Mouse (Mus musculus): ENCODE measurements around the gene Slc5a2.

The Slc5a2 gene

DNA sequence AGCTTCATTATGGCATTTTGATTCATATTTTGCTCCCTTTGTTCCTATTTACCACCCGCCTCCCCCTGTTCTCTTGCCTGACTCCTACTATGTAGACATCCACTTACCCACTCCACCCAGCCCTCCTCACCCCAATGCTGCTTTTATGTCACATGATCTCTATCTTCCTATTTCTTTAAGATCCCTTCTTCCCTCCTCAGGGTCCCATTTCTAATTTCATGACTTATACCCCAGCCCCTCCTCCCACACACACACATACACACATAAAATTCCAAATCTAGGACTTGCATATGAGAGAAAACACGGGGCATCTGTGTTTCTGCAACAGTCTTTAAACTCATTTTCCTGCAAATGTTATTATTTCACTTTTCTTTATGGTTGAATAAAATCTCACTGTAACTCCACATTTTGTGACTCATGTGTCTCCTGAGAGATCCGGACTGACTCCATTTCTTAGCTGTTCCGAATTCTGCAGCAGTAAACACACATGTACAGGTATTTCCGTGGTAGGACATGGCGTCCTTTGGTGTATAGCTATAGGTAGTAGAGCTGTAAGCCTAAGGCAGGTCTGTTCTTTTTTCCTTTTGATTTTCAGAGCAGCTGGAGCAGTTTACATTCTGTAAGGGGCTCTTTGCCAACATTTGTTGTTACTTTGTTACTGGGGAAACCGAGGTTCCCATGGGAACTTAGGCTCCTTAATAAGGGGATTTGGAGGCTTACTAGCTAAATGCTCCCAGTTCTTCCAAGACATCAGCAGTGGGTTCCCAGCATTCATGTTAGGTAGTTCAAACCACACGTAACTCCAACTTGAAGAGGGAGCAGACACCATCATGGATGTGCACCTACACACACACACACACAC lies 33.3 kb downstream of the Slc5a2 start:
- no peak for DNase-seq (ENCODE audit: low spot score)

DNA sequence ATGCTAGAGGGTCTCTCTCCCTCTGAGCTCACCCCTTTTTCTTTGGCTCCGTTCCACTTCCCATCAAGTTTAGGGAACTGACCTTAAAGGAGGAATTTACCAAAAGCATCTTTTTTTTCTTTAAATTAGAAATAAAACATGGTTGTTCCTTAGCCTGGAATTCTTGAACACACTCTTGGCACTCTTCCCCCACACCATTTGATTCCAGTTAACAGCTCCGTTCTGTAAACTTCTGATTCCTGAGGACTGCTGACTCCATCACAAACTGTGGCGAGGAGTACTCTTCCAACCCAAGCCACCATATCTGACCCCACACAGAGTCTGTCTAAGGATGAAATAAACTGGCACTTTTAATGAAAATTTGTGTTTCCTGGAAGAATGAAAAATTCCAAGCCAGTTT lies 35.5 kb downstream of the Slc5a2 start:
- DNase-seq (ENCODE audit: low spot score) = no peak

DNA sequence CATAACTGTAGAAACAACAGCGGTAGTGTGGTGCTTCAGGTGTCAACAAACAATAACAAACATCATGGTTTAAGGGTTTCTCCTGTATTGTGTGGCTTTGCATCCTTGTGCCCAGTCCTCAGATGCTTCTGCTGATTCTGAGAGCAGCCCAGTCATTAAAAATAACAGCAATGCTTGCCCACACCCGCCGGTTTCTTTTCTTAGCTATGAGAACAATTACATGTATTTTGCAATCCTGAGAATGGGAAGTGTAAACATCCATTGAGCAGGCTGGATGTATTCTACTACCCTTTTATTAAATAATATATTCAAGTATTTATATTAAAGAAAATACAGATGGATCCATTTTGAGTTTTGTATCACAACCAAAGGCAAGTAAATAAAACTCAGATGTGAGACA lies 36.7 kb downstream of the Slc5a2 start:
- no peak for DNase-seq (ENCODE audit: low spot score)

DNA sequence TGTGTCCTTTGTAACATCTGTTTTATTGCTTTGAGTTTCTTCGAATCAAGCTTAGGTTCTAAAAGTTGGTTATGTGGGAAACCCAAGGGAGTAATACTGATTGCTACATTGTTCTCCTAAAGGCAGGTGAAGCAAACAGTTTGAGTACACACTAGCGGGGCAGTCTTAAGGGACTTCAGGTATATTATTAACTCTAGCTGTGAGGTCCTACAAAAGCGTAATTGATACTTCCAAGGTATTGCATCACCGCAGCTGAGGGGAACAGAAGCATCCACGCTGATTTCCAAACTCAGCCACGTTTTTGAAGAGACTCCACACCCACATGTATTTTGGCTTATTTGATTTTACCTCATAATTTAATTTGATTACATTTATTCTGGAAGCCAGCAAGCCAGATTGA lies 38.7 kb downstream of the Slc5a2 start:
- no peak for DNase-seq (ENCODE audit: low spot score)

DNA sequence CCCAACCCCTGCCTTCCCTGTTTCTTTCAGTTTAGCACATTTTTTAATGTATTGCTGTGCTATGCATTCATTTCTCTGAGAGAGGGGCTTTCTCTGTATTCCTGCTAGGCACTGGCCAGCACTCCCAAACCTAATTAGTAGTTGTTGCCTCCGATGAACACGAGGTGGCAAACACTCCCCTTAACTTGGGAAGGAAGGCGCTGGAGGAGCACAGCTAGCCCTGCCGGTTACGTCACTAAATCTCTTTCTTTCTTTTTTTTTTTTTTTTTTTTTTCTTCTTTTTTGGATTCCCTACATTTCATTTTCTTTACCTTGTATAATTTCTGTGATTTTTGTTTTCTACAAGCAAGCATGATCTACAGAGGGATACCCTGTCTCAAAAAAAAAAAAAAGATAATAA lies 39.5 kb downstream of the Slc5a2 start:
- no peak for DNase-seq (ENCODE audit: low spot score)

DNA sequence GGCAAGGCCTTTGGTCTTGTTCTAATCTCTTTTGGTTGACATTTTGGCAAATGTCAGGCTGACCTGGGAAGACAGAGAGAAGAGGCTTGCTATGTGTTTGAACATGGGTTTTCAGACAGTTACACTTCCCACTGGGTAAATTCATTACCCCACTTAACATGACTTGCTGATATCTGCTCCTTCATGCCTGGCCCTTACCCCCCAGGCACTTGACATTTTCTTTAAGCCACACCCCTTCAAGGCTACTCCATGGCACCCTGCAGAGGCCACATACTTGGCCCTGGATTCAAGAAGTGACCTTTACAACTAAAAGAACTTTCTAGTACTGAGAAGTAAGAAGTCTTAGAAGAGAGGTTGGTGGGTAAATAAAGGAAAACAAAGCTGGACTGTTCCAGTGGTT lies 42.4 kb downstream of the Slc5a2 start:
- no peak for DNase-seq (ENCODE audit: low spot score)

DNA sequence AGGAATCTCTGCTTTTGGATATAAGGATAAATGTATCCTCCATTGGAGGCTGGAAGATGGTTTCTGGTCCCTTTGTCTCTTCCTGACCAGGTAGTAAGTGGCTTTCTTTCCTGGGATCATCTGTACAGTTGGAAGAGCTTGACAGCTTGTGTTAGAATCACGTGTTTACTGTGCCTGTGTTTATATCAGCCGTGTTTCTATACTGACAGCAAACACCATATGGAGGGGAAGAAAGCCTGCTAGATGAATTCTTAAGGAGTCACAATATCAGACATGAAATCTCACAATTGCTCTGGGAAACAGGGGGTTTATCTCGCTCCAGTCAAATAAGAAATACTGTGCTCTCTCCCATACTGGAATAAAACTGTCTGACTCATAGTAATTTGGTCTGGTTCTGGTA lies 43.8 kb downstream of the Slc5a2 start:
- DNase-seq (ENCODE audit: low spot score) = no peak

DNA sequence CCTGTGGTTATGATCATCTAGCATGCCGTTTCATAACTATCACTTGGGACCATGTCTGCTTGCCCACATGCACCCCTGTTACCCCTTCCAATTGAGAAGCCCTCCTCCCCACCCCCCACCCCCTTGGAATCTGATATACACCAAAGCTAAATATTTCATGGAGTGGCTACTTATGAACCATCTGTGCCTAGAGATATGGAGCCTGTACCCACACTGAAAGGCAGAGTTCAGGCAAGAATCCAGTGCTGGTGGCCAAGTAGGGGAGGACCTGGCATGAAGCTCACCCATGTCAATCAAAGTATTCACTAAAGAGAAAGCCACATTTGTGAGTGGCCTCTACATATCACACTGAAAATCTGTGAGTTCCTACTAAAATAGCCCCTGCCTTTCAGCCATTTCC lies 44.3 kb downstream of the Slc5a2 start:
- no peak for DNase-seq (ENCODE audit: low spot score)

DNA sequence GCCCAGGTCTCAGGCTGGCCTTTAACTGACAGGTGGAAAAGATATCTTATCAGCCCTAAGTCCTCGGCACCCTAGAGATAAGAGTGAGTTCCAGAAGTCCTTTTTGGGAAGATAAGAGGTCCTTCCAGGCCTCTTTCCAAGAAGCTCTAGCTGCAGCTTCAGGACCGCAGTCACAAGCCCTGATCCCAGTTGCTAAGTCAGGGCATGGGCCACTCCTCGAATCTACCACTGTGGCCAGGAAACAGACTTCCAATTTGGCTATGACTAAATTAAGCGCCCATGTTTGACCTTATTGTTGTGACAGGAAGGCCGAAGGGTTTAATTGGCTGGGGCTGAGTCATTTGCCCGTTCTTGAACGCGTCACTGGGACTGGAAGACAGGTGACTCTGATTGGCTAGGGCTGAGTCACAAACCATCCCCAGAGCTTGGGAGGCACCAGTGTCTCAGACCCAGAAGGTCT lies 44.8 kb downstream of the Slc5a2 start:
- DNase-seq (ENCODE audit: low spot score) = no peak

DNA sequence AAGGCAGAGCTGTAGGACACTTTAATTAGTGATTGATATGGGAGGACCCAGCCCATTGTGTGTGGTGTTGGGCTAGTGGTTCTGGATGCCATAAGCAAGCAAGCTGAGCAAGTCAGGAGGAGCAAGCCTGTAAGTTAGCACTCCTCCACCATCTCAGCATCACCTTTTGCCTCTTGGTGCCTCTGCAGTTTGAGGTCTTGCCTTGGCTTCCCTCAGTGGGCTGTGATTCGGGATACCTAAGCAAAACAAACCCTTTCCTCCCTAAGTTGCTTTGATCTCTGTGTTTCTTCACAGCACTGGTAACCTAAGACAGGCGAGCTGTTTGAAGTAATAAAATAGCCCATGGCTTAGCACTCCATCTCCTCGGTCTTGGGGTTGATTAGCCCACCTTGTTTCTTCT lies 45.8 kb downstream of the Slc5a2 start:
- DNase-seq (ENCODE audit: low spot score) = no peak

DNA sequence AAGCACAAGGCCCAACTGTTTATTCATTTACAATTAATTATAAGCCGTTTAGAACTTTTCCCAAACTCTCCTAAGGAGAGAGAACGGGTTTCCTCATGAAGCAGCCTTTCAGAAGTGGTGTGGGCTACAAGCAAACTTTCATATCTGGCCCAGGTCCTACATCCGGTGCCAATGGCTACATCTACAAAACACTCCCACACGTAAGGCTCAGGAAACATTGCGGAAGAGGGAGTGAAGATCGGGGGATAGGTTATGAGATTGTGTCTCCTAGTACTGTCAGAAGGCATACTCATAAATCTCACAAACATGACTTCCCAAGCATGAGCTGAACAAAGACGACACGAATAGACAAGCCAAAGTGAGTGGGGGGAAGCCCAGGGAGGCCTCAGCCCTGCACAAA lies 46.4 kb downstream of the Slc5a2 start:
- DNase-seq (ENCODE audit: low spot score) = no peak

DNA sequence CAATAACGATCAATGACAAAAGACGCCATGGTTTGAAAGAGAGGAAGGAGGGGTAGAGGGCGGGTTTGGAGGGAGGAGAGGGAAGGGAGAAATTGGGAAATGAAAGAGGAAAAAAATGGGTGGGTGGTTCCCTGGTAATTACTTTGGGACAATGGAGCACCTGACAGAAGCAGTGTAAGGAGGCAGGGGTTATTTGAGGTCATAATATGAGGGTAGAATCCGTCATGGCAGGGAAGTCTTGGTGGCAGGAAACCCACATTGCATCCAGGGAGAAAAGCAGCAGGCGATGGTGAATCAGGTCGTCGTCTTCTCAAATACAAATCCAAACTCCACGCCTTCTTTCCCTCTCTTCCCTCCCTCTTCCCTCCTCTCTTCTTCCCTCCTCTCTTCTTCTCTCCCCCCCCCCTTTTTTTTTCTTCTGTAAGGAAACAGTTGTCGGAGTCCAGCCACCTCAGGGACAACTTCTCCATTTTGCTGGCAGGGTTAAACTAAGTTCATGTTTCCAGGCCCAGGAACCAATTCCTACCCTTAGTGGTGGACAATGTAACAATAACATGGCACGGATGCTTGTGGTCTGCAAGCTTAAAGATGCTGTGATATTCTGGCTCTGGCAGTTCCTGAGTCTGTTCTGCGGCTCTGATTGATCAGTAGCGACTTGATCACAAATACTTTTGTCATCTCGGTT lies 47.1 kb downstream of the Slc5a2 start:
- no peak for DNase-seq (ENCODE audit: low spot score)

DNA sequence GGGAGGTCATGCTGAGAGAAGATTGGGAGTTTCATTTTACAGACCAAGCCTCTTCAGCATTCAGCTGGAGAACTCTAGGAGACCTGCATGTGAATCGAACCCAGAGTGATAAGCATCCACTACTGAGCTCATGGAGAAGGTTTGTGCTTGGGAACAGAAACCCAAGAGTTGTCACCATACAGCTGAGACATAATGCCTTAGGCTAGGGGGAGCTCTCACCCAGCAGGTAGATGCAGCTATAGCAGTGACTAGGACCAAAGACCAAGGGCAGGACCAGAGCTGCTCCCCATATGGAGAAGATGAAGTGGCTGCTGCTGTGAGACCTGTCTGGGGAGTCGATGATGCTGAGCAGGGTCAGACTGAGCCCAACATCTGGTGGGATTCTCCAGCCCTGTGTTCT lies 48.1 kb downstream of the Slc5a2 start:
- DNase-seq (ENCODE audit: low spot score) = no peak

DNA sequence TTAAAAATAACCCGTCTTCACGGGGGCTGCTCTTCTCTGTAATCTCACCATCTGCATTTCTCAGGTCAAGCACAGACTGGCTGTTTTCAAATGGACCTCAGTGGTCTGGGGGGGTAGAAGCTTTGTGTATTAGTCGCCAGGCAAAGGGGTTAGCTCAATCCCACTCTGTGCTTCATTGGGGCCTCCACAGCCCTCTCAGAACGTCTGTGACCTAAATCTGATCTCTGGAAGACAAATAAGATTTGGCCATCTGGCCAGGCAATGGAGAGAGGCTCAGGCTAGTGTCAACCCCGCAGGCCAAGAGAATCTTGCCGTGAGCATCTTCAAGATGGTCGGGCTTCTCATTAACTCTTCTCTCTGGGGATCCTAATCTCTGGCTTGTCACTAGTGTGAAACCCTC lies 49.0 kb downstream of the Slc5a2 start:
- no peak for DNase-seq (ENCODE audit: low spot score)

DNA sequence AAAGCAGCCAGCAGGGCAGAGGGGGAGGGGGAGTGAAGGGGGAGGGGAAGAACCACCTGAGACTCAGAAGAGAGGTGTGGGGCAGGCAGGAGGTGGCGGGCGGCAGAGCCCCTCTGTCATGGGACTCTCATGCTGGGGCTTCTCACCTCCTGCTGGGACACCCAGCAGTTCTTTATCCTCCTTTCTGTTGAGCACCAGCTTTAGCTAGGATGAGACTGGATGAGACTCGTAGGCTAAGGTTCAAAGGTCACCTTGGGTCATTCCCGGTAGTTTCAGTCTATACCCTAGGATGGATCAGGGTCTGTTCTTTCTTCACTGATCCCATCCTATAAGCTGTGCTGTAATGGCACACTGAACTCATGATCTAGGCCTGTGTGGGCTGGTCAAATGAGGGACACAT lies 51.6 kb downstream of the Slc5a2 start:
- no peak for DNase-seq (ENCODE audit: low spot score)

DNA sequence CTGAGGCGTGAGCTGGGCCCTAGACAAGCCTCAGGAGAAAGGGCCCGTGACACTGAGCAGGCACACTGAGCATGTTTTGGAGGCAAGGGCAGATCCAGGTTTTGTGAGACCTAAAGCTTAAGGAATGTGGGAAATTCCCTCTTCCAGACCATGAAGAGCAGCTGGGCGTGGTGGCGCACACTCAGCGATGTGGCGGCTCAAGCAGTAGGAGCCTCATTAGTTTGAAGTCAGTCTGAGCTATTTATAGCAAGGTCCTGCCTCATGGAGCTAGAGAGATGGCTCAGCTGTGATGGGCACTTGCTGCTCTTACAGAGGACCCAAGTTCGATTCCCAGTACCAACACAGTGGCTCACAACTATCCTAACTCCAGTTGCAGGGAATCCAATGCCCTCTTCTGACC lies 53.7 kb downstream of the Slc5a2 start:
- DNase-seq (ENCODE audit: low spot score) = no peak

DNA sequence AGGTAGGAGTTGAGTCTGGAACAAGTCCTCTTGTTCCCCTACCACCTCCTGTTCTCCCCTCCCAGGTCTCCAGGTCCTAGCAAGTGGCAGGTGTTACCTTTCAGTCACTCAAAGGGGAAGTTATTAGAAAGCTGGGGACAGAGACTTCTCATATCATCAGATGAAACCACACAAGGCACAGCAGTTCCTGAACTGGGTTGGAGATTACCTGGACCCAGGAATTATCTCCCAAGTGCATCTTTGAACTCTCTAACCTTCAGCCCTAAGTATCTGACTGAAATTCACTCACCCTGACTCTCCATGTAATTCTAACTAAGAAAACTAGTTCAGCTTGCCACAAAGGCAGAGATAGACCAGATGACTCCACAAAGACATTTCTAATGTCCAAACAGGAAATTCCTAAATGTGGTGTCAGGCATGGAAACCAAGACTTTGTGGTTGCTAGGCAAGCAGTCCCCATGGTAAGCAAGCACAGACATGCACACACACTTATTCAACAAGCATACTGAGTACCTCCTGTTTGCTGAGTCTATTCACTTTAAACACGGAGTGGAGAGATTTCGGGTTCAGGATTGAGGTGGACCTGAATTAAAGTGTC lies 54.9 kb downstream of the Slc5a2 start:
- no peak for DNase-seq (ENCODE audit: low spot score)

DNA sequence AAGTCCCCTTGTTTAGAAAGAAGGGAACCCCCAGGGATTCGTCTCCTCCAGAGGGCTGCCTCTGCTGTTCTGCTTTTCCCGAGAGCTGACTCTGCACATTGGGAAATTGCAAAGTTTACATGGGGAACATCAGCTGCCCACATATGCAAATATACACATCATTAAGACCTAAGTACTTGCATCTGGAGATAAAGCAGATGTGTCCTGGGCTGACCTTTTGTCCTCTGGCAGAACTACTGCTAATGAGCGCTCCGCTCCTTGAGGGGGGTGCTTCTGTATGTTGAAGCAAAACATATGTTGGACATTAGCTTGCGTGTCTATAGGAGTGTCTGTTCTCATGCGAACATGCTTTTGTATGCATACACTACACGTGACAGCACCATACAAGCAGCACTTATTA lies 55.8 kb downstream of the Slc5a2 start:
- DNase-seq (ENCODE audit: low spot score) = no peak

All from T-cell, adult 2 months (primary cell).